In the genomic region with DNA sequence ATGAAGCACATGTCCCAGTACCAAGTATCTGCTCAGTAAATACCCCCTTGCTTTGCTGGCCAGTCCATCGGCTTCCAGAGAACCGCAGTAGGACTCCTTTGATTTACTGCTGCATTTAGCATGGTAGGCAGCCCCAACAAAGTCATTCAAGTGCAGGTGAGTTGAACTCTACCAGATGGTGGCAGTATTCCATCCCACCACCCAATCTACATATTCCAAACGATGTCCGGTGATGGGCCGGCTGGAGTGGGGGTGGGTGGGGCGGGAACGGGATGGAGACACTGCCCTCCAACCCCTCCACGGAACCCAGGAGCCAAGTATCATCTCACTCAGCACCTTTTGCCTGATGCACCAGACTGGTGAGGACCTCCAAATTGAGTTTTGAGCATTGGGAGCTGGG, we compare ENCODE assay signal across 1 mouse cellular context.
TF ChIP-seq lines count a peak whose summit lies in the region.

No protein-coding gene starts in this region.

TF ChIP-seq in MEL, 35 proteins besides CTCF, POLR2A, EP300 and RAD21:
- no peak for TF ChIP-seq UBTF (IDR thresholded peaks at IDR 0.05; ENCODE audit: borderline replicate concordance, insufficient read depth, low read depth, low read length)
- TF ChIP-seq SMC3 (IDR thresholded peaks at IDR 0.05; ENCODE audit: low read depth, low read length) = peak; percentile 24; the same call in 1 of the 2 replicates
- TF ChIP-seq ETS1 (IDR thresholded peaks at IDR 0.05; ENCODE audit: low read depth, low read length) = no peak
- no peak for TF ChIP-seq ZMIZ1 (IDR thresholded peaks at IDR 0.05; ENCODE audit: low read depth, low read length)
- TF ChIP-seq GABPA (IDR thresholded peaks at IDR 0.05; ENCODE audit: low read depth, low read length) = no peak
